Mouse (Mus musculus): ENCODE results near the gene Fam49a.

GRCm38 (mm10) chr12:12356463-12356862 is 94.5 kb downstream of the Fam49a start:
- TF ChIP-seq GATA1 (IDR thresholded peaks at IDR 0.05; ENCODE audit: borderline replicate concordance, low read length): no peak
- no peak for TF ChIP-seq FLI1 (IDR thresholded peaks at IDR 0.05; ENCODE audit: low read length)

Data from megakaryocyte, embryonic 14.5 days (primary cell).